Mouse (Mus musculus): ENCODE results near the gene Mbtps1.

Mbtps1 gene

DNA sequence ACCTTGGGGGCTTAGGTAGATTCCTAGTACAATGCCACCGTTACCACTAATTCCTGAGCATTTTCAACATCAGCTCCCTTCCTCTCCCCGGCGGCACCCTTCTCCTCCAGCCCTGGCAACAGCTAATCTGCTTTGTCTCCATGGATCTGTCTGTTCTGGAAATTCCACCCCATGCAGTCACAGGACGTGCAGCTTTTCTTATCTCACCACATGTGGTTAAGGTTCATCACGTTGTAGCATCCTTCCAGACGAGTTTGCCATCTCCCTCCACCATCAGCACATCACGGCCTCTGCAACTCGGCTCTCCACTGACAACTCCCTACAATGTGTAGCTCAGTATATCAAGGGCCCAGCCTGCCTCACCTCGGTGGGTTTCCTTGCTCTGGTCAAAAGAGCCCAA, 53.0 kb downstream of the Mbtps1 start:
- ATAC-seq (ENCODE audit: insufficient number of reproducible peaks, low FRiP score, low TSS enrichment), result no peak

- ATAC-seq (ENCODE audit: insufficient number of reproducible peaks, low FRiP score, low TSS enrichment), result no peak
Measured at GRCm38 (mm10) chr8:119503191-119503767, 55.3 kb downstream of the Mbtps1 start.

GRCm38 (mm10) chr8:119502111-119502510, 56.4 kb downstream of the Mbtps1 start:
- ATAC-seq (ENCODE audit: insufficient number of reproducible peaks, low FRiP score, low TSS enrichment), result no peak

DNA sequence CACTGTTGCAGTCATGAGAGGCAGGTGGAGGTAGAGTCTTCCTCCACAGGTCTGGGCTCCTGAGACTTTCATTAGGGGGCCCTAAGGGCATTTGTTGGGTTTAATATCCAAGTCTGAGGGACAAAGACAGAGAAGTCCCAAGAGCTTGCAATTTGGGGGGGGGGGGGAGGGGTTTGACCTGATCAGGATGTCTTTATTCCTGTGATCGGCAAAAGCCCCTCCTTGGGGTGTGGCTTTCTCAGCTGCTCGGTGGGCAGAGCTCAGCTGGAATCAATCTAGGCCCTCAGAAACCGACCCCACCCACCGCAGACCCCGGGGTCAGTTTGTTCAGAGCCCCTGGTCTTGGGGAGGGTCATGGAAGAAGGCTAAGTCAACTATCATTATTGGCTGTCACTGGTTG, 56.9 kb downstream of the Mbtps1 start, which contains the start of gene Slc38a8:
TSS of gene Slc38a8 (minus strand) at position 101 of the 400 bp plus-strand sequence.
- ATAC-seq (ENCODE audit: insufficient number of reproducible peaks, low FRiP score, low TSS enrichment), result no peak

GRCm38 (mm10) chr8:119499836-119500235, 58.7 kb downstream of the Mbtps1 start:
- no peak for ATAC-seq (ENCODE audit: insufficient number of reproducible peaks, low FRiP score, low TSS enrichment)

- ATAC-seq (ENCODE audit: insufficient number of reproducible peaks, low FRiP score, low TSS enrichment), result no peak
Measured at GRCm38 (mm10) chr8:119496848-119497247, 61.7 kb downstream of the Mbtps1 start.

GRCm38 (mm10) chr8:119487093-119487492, 71.4 kb downstream of the Mbtps1 start:
- no peak for ATAC-seq (ENCODE audit: insufficient number of reproducible peaks, low FRiP score, low TSS enrichment)

DNA sequence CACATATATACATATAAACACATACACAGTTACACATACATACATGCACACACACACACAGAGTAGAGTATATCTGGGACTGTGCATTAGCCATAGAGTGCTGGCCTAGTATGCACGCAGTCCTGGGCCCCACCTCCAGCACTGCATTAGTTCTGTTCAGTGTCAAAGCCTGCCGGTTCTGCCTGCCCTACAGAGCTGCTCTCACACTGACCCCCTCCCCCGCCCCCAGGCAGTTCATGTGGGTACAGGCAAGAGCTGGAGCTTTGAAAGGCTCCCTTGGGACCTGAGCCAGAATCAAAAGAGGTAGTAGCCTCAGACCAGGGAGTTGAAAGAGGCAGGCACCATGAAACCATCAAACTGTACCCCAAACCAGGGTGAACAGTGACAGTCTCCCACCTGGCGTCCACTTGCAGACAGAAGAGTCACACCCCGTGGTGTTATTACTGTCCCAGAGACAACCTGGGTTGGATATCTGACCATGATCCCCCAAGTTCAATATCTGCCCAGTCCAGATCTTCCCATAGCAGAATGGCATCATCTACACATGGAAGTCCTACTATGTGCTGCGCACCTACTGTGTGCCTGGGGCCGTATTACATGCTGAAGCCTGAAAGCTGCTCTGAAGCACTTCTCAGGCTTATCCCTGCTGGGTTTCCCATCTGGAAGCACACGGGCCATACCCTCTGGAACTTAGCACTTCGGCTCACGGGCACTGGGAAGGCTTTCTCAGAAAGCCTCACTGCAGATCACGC, 74.2 kb downstream of the Mbtps1 start:
- no peak for ATAC-seq (ENCODE audit: insufficient number of reproducible peaks, low FRiP score, low TSS enrichment)

GRCm38 (mm10) chr8:119478684-119479083, 79.9 kb downstream of the Mbtps1 start:
- no peak for ATAC-seq (ENCODE audit: insufficient number of reproducible peaks, low FRiP score, low TSS enrichment)

DNA sequence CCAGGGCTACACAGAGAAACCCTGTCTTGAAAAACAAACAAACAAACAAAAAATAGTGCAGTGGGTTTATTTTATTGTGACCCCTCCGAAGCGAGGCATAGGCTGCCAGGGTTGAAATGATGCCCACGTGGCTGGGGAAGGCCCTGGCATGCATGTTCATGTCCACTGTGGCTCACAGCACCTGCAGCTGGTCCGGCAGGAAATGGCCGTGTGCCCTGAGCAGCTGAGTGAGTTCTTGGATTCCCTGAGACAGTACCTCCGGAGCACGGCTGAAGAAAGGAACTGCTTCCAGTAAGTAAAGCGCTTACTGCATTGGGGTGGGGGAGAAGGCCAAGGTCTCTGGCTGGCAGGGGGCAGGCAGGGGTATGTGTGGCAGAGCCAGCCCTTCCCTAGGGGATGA, 90.4 kb downstream of the Mbtps1 start:
- ATAC-seq (ENCODE audit: insufficient number of reproducible peaks, low FRiP score, low TSS enrichment), result no peak

DNA sequence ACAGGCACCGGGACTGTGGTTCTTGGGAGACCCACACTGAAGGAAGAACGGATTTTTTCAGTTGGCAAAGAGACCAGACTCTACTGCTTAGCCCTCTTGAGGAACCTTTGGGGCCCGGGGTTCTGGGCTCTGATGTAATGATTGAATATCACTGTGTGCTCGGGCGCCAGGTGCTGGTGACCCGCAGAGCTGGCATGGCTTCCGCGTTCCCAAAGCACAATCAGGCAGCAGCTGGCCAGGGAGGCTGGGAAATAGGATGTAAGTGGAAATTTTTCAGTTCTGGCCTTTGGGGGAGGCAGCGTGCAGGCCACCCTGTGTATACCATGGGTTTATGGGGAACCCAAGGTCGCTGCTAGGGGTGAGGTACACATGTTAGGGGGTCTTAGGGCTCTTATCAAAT, 91.7 kb downstream of the Mbtps1 start:
- no peak for ATAC-seq (ENCODE audit: insufficient number of reproducible peaks, low FRiP score, low TSS enrichment)

DNA sequence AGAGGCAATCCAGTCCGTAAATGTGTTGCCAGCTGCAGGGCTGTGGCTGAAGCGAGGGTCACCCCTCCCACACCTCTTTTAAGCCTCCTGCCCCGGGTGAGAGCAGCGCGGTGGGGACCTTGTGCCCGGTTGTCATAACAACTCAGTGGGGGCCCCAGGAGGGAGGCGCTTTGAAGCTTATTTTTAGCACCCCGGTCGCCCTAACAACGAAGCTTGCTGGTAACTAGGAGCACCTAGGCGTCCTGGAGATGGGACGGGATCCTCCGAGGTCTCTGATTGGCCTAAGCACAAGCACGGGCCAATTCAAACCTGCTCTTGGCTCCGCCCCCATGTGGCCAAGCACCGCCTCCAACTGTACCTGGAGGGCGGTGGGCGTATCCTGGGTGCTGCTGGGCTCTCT, 92.4 kb downstream of the Mbtps1 start:
- ATAC-seq (ENCODE audit: insufficient number of reproducible peaks, low FRiP score, low TSS enrichment), result no peak

DNA sequence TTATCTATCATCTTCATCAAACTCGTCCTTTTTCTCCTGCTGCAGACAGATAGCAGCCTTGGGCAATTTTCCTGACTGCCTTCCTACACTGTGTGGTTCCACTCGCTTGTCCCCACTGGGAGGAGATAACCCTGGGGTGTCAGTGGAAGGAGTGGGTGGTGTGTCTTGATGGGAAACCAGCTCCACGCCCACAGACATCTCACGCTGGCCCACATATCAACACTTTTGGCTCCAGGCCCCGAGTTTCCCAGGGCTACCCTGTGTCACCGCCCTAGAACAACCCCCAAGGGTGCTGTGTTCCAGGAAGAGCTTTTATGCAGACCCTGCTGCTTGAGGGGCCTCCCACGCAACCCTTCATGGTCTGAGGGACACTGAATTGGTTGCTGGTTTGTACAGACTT, 94.8 kb downstream of the Mbtps1 start:
- no peak for ATAC-seq (ENCODE audit: insufficient number of reproducible peaks, low FRiP score, low TSS enrichment)

DNA sequence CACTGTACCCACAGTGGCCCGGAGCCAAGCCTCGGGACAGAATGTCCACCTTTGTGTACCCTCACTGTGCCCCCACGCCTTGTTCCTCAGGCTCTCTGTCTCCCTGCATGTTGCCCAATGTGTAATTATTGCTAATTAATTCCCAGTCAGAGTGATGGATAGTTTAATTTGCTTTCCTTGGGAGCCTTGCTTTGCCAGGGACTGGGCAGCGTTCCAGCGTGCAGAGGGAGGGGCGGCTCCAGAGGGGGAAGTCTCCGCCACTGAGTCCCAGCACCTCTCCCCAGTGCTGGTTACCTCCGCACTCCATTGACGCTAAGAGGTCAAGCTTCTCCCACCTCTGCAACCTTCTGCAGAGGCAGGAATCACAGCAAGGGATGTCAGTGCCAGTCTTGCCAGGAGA, 97.2 kb downstream of the Mbtps1 start:
- ATAC-seq (ENCODE audit: insufficient number of reproducible peaks, low FRiP score, low TSS enrichment), result no peak

GRCm38 (mm10) chr8:119459724-119460123, 98.8 kb downstream of the Mbtps1 start:
- ATAC-seq (ENCODE audit: insufficient number of reproducible peaks, low FRiP score, low TSS enrichment), result no peak
